Mouse (Mus musculus): ENCODE measurements around the gene Sdccag8. TPM values are rescaled to one million over a fixed set of nuclear protein-coding genes. Genes with fewer than 3 reads are reported as not detected.
"Not testable (repeated sequence)": the region's sequence is repeated elsewhere in the genome, so short reads cannot be mapped to it uniquely, and the experiment has no call there.

The Sdccag8 gene
- total RNA-seq, 2 experiments from 2014 or later = 8.9 to 12.9 TPM

GRCm38 (mm10) chr1:176827365-176827764 is 12.9 kb downstream of the Sdccag8 start:
- DNase-seq (ENCODE audit: low spot score in 2 of 2) = no peak

GRCm38 (mm10) chr1:176827945-176828485 is 13.6 kb downstream of the Sdccag8 start:
- DNase-seq (ENCODE audit: low spot score in 2 of 2) = no peak

GRCm38 (mm10) chr1:176828666-176829065 is 14.2 kb downstream of the Sdccag8 start:
- DNase-seq (ENCODE audit: low spot score in 2 of 2) = no peak

GRCm38 (mm10) chr1:176832071-176832470 is 17.6 kb downstream of the Sdccag8 start:
- DNase-seq (ENCODE audit: low spot score in 2 of 2) = no peak

- no peak for DNase-seq (ENCODE audit: low spot score in 2 of 2)
Measured at GRCm38 (mm10) chr1:176832607-176833006, 18.1 kb downstream of the Sdccag8 start.

GRCm38 (mm10) chr1:176833257-176833656 is 18.8 kb downstream of the Sdccag8 start:
- no peak for DNase-seq (ENCODE audit: low spot score in 2 of 2)

GRCm38 (mm10) chr1:176833948-176834347 is 19.5 kb downstream of the Sdccag8 start:
- no peak for DNase-seq (ENCODE audit: low spot score in 2 of 2)

GRCm38 (mm10) chr1:176834880-176835279 is 20.4 kb downstream of the Sdccag8 start:
- DNase-seq (ENCODE audit: low spot score in 2 of 2) = no peak

- no peak for DNase-seq (ENCODE audit: low spot score in 2 of 2)
Measured at GRCm38 (mm10) chr1:176835501-176836294, 21.2 kb downstream of the Sdccag8 start.

- not testable (repeated sequence) for DNase-seq (ENCODE audit: low spot score in 2 of 2)
Measured at GRCm38 (mm10) chr1:176836562-176836961, 22.1 kb downstream of the Sdccag8 start.

GRCm38 (mm10) chr1:176845082-176845977 is 30.9 kb downstream of the Sdccag8 start:
- no peak for DNase-seq (ENCODE audit: low spot score in 2 of 2)

- no peak for DNase-seq (ENCODE audit: low spot score in 2 of 2)
Measured at GRCm38 (mm10) chr1:176847118-176847859, 32.8 kb downstream of the Sdccag8 start.

GRCm38 (mm10) chr1:176848613-176849290 is 34.3 kb downstream of the Sdccag8 start:
- DNase-seq (ENCODE audit: low spot score in 2 of 2) = no peak

- DNase-seq (ENCODE audit: low spot score in 2 of 2) = no peak
Measured at GRCm38 (mm10) chr1:176849377-176849776, 34.9 kb downstream of the Sdccag8 start.

- no peak for DNase-seq (ENCODE audit: low spot score in 2 of 2)
Measured at GRCm38 (mm10) chr1:176851401-176851800, 36.9 kb downstream of the Sdccag8 start.

GRCm38 (mm10) chr1:176852813-176853590 is 38.5 kb downstream of the Sdccag8 start:
- no peak for DNase-seq (ENCODE audit: low spot score in 2 of 2)

- DNase-seq (ENCODE audit: low spot score in 2 of 2) = peak in 1 of 2 experiments; percentile 26
Measured at GRCm38 (mm10) chr1:176861981-176862644, 47.7 kb downstream of the Sdccag8 start.

- no peak for DNase-seq (ENCODE audit: low spot score in 2 of 2)
Measured at GRCm38 (mm10) chr1:176870501-176870900, 56.0 kb downstream of the Sdccag8 start.

GRCm38 (mm10) chr1:176871975-176872374 is 57.5 kb downstream of the Sdccag8 start:
- DNase-seq (ENCODE audit: low spot score in 2 of 2) = no peak

All from adrenal gland, postnatal 4 days (tissue).